Mouse (Mus musculus) gastrocnemius, adult 2 months (tissue): ENCODE measurements at regions not wholly inside any gene's neighbourhood (a gene's known extent, or its start where the extent isn't known, plus 50 kb on each side); places are given as distances from the start of the nearest gene placed in this dataset.

ENCODE experiments used
- DNase-seq: peaks from one replicate; pipeline ENCODE4 v3.0.0; 2022
- H3K27ac ChIP-seq: fragments of 200-600 bp; 2 replicates; pipeline ENCODE4 v1.8.1; 2022; ENCODE audit warnings: mild to moderate bottlenecking
- H3K4me3 ChIP-seq: fragments of 200-600 bp; 2 replicates; pipeline ENCODE4 v1.8.1; 2022; ENCODE audit warnings: mild to moderate bottlenecking, moderate library complexity
- CTCF ChIP-seq: fragments of 200-600 bp; IDR thresholded peaks from 2 replicates; pipeline ENCODE4 v1.8.1; 2022; ENCODE audit warnings: antibody characterized with exemption, mild to moderate bottlenecking, moderate library complexity
- intact Hi-C: fragments of 180-260 bp; cut with DNase I; formaldehyde crosslinking; loops from one replicate; pipeline ENCODE4 v1.15.1; 2025

- no peak for DNase-seq
- no peak for TF ChIP-seq CTCF
- Histone ChIP-seq H3K4me3 (no peak overlapping the region), H3K27ac (no peak overlapping the region)
- intact Hi-C loops = no loop called here
These were observed 283.9 kb downstream of the Cetn3 start for GRCm38 (mm10) chr13:82066674-82067270.

- DNase-seq = no peak
- intact Hi-C loops = no loop called here
- no peak overlapping the region for H3K27ac ChIP-seq
- no peak for TF ChIP-seq CTCF
- H3K4me3 ChIP-seq = no peak overlapping the region
These were observed 289.6 kb downstream of the Cetn3 start for GRCm38 (mm10) chr13:82072449-82072848.

DNA sequence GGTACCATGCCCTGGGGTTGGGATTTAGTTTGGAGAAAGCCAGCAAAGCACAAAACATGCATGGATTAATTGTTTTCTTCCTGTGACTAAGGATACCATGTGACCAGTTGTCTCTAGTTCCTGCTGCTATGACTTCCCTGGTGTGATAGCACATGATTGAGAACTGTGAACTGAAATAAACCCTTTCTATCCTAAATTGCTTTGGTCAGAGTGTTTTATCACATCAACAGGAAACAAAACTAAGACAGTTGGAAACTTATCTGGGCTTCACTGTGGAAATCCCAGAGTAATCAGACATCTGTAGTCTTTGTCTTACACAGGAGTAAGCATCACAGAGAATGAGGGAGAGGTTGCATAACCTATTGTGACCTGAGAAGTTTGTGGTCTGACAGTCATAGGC is 290.5 kb downstream of the Cetn3 start:
- Histone ChIP-seq H3K4me3 (no peak overlapping the region), H3K27ac (no peak overlapping the region)
- no peak for DNase-seq
- intact Hi-C loops = no loop called here
- no peak for TF ChIP-seq CTCF

DNA sequence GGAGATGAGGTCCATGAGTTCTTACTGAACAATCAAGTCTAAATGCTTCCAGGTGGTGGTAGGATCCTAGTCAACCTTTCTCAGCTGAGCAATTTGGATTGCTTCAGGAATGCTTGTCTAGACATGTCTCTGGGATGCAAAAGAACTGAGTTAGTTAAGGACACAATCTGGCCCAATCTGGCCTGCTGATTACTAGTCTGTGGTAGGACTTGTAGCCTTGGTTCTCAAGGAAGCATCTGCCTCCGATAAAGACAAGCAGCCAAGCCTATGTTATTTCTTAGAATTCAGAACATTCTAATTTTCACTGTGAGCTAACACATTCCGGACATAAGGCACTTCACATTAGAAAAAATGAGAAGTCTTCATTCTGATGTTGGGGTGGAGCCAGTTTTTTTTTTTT is 298.5 kb downstream of the Cetn3 start:
- Histone ChIP-seq H3K27ac (no peak overlapping the region), H3K4me3 (no peak overlapping the region)
- intact Hi-C loops = no loop called here
- DNase-seq = no peak
- TF ChIP-seq CTCF = no peak

DNA sequence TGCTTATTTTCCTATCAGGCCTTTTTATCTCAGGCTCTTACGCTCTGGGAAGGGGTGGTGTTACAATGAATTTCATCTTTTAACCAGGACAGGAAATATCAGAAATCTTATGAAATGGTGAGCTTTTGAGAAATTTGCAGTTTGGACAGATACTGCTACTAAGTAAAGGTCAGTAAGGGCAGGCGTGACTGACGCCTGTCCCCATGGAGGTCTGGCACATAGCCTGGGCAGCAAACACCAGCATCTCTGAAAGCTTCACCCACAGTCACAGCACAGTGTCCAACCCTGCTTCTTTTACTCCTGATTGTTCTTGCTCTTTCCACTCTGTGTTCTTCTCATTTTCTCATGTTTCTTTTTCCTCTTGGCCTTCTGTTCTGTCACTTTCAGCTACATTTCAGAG is 304.8 kb downstream of the Cetn3 start:
- intact Hi-C loops = no loop called here
- H3K4me3 ChIP-seq = no peak overlapping the region
- peak overlapping the region; percentile 28; the same call in 1 of the 2 replicates for H3K27ac ChIP-seq
- DNase-seq = peak; percentile 28
- TF ChIP-seq CTCF = no peak

GRCm38 (mm10) chr13:82092186-82092585 is 309.3 kb downstream of the Cetn3 start:
- intact Hi-C loops = loop anchor here (10.0 kb wide), 1 partner anchor 147 kb away; no protein-coding TSS in a partner anchor
- Histone ChIP-seq H3K4me3 (no peak overlapping the region), H3K27ac (no peak overlapping the region)
- DNase-seq = peak; percentile 31
- TF ChIP-seq CTCF = peak; percentile 40; the same call in 1 of the 2 replicates

- Histone ChIP-seq H3K4me3 (no peak overlapping the region), H3K27ac (no peak overlapping the region)
- TF ChIP-seq CTCF = no peak
- intact Hi-C loops = no loop called here
- DNase-seq = no peak
These were observed 323.2 kb downstream of the Cetn3 start for GRCm38 (mm10) chr13:82106032-82106431.

DNA sequence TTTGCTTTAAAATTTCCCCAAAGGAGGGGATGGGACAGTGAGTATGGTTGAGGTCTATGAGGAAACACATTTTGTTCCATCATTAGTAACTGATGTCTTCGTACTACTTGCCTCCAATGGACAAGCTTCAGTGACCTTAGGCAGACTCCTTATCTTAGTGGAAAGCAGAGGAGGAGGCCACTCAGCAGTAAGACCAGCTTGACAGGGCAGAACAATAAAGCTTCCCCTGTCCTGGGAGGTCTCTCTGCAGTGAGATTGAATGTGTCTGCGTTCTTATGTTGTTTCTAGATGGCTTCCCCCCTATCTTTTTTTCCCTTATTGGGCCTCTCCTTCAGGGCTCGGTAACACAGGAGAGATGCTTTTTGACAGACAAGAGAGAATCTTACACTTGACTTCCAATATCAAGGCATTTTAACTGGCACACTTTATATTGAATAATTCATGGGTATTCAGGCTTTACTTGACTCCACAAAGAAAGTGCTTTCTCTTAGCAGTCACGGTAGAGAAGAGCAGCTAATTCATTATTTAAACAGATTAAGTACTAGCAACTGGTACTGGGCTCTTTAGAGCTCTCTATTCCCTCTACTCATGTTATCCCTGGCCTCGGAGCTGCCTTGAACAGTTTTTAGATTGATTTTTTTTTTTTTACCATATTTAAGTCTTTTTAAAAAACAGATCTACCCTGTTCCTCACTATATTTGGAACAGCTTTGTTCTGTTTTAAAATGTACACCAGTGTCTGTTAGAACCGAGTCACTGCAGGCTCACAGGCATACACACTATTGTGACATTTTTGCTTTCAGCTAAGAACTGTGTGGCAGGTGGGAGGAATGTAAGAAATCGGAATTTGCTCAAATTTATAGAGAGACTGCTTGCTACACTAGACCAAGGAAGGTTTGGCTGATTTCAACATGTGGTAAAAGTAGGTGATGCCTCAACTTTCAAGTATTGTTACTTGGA is 347.2 kb downstream of the Cetn3 start:
- intact Hi-C loops = no loop called here
- DNase-seq = no peak
- Histone ChIP-seq H3K4me3 (no peak overlapping the region), H3K27ac (no peak overlapping the region)
- TF ChIP-seq CTCF = no peak
